Mouse (Mus musculus) induced T-regulatory cell, adult 2 months (primary cell): ENCODE measurements around the gene Rapgef1.

Source experiments
- DNase-seq: peaks from one replicate; pipeline ENCODE4 v3.0.0-alpha.2; 2012; ENCODE audit warnings: low read depth

Rapgef1 gene

GRCm38 (mm10) chr2:29672746-29673536 lies 53.4 kb downstream of the Rapgef1 start:
- DNase-seq: peak; percentile 84

- no peak for DNase-seq
Observed at GRCm38 (mm10) chr2:29674087-29674486, 54.6 kb downstream of the Rapgef1 start.

DNA sequence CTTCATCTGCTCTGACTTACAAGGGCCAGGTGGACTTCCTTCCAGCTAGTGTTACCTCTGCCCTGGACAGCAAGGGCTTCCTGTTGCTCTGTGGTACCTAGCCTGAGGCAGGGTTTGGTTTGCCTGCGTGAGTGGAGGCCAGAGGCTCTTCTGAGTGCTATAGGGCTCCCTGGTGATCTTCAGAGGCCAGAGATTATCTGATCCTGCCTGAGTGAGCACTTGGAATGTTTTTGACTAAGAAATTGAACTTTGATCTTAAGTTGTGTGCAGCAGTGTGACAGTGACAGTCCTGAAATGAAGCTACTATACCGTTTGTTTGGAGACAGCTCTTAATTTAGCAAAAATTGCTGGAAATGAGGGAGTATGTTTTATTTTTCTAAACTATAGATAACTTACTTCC lies 55.0 kb downstream of the Rapgef1 start:
- no peak for DNase-seq

GRCm38 (mm10) chr2:29675846-29676245 lies 56.3 kb downstream of the Rapgef1 start:
- DNase-seq: no peak

DNA sequence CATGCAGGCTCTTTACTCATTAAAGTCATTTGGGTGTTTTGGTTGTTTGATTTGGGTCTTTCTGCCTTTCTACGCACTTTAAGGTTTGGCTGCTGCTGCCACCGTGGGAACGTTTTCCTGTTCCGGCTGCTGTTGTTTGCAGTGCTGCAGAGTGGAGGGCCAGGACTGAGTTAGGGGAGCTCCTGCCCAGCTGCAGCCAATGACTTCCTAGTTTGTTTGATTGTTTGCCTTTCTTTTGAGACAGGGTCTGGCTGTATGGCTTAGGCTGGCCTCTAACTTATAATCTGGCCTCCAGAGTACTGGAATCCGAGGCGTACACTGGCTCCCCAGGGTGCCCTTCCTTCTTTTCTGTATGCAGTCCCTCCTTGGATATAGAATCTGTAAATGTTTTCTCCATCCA lies 57.0 kb downstream of the Rapgef1 start:
- DNase-seq: no peak

DNA sequence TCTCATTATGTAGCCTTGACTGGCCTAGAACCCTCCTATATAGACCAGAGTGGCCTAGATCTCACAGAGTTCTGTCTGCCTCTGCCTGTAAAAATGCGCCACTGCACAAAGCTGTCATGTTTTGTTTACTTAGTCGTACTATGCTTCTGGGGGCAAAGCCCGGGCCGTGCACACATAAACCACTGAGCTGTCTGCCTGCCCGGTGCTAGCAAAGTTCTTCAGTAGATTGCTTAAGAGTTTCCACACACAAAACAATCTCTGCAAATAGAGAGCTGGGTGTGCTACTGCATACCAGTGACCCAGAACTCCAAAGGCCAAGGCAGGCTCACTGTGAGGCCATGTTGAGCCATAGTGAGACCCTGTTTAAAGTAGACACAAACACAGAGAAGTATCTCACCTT lies 58.3 kb downstream of the Rapgef1 start:
- no peak for DNase-seq

- DNase-seq: peak; percentile 83
Observed at GRCm38 (mm10) chr2:29678524-29678923, 59.0 kb downstream of the Rapgef1 start.

DNA sequence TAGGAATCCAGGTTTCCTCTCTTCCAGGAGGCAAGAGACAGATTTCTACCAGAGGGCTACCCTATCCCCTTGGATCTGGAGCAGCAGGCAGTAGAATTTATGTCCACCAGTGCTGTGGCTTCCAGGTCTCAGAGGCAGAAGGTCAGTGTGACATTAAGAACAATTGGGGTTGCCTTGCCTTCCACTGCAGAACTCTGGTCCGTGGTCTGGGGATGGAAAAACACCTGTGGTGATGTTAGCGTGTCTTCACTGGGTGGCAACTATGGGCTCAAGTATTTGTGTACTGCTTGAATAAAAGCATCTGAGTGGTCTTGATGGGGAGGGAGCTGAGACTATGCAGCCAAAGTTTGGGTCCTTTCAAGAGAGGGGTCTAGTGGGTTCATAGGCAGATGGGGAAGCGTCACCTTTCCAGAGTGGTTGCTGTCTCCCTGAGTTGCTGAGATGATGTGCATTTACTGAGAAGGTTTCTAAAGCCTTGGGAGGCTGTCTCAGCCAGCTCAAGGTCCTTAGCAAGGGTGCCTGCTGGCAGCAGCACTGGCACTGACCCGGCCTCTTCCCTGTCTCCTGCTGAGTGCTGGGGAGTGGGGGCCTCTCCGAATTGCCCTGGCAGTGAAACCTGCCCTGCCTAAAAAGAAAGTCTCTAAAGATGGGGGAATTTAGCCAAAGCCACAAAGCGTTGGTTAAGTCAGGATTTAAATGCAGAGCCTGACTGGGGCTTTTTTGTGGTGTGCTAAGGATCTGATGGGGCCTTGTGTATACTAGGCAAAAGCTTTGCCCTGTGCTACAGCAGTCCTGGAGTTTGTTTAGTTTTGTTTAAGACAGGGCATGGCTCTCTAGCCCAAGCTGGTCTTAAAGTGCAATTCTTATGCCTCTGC lies 60.4 kb downstream of the Rapgef1 start:
- DNase-seq: peak; percentile 34

DNA sequence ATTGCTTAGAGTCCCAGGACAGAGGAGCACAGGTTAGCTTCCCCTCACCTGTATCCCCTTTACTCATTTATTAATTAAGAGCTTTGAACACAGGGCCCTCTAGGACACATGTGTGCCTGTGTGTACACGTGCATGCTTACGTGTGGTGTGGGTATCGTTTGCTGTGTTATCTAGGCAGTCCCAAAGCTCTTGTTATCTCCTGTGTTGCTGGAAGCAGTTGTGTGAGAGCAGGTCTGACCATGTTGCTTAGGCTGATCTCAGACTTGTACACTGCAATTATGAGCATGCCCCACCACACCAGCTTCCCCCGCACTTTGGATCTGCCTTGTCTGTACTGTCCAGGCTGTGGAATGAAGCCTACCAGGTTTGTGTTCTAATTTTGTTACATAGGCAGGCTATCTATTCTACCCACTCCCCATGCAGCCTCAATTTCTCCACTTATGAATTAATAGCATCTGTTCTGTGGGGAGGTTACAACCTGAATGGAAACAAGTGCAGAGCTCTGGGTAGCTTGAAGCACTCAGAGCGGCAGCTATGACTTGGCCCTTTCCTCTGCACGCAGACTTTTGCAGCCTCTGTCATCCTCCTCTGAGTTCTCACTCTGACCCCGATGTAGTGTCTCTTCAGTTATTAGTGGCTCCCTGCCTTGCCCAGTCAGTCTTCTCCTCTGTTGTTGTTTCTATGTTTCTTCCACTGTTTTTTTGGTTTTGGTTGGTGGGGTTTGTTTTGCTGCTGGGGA lies 63.9 kb downstream of the Rapgef1 start:
- peak; percentile 26 for DNase-seq

DNA sequence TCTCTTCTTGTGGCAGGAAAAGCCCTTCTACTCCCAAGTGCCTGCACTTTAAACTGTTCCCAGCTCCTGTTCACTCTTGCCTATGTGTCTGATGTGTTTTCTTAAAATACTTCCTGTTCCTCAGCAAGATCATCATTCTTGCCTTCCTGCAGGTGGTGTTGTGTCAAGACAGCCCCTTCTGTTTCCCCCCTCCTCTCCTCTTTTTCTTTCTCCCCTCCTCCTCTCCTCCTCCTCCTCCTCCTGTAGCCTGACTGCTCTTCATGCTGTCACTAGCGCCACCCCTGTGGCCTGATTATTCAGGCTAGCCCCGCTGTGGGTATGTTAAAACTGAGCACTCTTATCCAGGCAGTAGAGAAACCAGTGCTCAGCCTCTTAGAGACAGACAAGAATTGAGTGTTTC lies 65.0 kb downstream of the Rapgef1 start:
- peak; percentile 16 for DNase-seq

DNA sequence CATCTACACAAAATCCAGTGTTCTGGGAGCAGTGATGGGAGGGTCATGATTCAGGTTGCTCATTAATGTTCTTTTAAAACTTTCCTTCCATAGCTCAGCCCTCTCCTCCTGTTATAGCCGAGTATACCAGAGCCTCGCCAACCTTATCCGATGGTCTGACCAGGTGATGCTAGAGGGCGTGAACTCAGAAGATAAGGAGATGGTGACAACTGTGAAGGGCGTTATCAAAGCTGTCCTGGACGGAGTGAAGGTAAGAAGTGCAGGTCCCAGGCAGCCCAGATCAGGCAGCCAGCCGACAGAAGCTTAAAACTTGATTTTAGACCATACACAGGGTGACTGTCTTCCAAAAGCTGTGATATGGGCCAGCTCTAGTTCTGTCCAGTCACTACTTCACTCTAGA lies 69.5 kb downstream of the Rapgef1 start:
- DNase-seq: no peak

GRCm38 (mm10) chr2:29689495-29689894 lies 70.0 kb downstream of the Rapgef1 start:
- no peak for DNase-seq

DNA sequence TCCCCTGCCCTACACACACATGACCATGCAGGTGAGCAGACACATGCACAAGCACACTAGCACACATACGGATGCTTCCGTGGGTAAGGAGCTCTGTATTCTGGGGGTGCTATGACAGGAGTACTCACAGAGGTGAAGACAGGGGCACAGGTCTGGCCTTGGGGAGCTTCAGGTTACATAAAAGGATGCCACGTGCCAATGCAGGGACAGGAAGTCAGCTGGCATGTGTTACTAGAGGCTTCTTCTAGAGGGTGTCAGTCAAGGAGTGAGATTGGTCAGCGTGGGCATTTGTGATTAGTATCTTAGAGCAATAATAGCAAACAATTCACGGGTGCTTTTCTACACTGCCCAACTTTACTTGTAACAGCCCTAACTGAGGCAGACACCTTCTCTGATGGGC lies 71.5 kb downstream of the Rapgef1 start:
- peak; percentile 23 for DNase-seq

- DNase-seq: no peak
Observed at GRCm38 (mm10) chr2:29691507-29691906, 72.0 kb downstream of the Rapgef1 start.

DNA sequence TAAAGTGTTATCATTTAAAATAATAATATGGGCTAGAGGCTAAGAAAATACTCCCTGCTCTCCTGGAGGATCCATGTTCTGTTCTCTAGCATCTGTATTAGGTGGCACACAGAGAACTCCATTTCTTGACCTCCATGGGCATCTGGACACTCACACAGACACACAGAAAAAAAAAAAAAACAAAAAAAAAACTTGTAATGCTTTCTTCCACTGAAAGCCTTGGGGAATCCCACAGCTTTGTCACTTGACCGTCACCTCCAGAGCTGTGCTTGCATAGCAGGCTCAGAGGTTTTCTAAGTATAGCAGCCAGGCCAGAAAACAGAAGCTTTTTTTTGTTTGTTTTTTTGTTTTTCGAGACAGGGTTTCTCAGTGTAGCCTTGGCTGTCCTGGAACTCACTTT lies 72.7 kb downstream of the Rapgef1 start:
- no peak for DNase-seq

DNA sequence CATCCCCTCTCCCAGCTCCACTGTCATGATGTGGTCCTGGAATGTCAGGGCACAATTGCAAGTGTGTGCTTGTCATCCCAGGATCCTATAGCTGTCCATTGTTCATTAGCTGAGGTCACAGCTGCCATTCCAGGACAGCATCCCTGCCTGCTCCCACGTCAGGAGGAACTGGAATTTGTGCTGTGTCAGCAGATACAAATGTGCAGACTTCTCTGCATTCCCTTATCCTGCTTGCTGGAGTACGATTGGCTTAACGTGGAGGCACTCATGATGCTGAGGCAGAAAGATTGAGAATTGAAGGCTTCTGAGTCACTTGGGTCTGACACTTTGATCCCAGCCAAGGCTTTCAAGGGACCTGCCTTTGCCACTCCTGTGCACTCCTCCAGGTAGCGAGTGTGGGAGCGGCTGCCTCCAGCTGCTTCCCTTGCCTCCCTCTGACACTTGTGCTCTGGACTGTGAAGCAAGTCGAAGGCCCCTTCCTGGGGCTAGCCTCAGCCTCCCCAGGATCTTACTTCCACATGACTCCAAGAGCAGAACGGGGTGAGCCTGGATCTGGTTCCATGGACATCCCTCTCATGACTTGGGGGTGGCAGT lies 76.8 kb downstream of the Rapgef1 start:
- no peak for DNase-seq

- no peak for DNase-seq
Observed at GRCm38 (mm10) chr2:29698421-29699290, 79.1 kb downstream of the Rapgef1 start.

DNA sequence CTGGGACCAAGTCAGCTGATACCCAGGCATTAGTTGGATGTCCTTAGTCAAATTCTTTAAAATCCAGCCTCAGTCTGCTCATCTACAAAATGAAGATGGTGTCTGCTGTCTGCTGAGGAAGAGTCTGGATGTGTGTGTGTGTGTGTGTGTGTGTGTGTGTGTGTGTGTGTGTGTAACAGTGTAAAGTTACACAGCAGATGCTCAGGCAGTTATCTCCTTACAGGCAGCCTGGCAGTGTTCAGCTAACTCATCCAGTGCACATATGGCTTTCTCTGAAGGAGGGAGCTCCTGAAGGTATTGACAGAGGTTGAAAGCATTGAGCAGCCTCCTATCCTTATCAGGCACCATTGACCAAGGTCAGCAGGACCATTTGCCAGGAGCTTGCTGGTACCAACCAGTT lies 81.4 kb downstream of the Rapgef1 start:
- no peak for DNase-seq

- DNase-seq: no peak
Observed at GRCm38 (mm10) chr2:29701393-29701792, 81.9 kb downstream of the Rapgef1 start.

DNA sequence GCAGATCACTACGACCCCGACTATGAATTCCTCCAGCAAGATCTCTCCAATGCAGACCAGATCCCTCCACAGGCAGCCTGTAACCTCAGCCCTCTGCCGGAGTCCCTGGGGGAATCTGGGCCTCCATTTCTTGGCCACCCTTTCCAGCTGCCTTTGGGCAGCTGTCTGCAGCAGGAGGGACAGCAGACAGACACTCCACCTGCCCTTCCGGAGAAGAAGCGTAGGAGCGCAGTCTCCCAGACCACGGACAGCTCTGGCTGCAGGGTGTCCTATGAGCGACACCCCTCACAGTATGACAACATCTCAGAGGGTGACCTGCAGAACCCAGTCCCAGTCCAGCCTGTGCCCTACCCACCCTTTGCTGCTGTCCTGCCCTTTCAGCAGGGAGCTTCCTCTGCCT lies 82.7 kb downstream of the Rapgef1 start:
- DNase-seq: no peak
